Mouse (Mus musculus) right cerebral cortex, adult 2 months (tissue): ENCODE measurements around the gene Slc39a13.
A peak's percentile ranks its signal among the peaks of the same experiment; 100 is the strongest.

Source experiments
- DNase-seq, 2 experiments: peaks; one replicate each; pipeline ENCODE4 v3.0.0; 2021 to 2022; ENCODE audit warnings: low spot score in 2 of 2

Gene Slc39a13

GRCm38 (mm10) chr2:91090208-91090607, 20.0 kb upstream of the Slc39a13 start:
- peak; percentile 41 to 51 for DNase-seq

GRCm38 (mm10) chr2:91088987-91089386, 18.8 kb upstream of the Slc39a13 start:
- no peak for DNase-seq

- DNase-seq: no peak
Observed at GRCm38 (mm10) chr2:91087453-91087852, 17.2 kb upstream of the Slc39a13 start.

- DNase-seq: no peak
Observed at GRCm38 (mm10) chr2:91086392-91087237, 16.4 kb upstream of the Slc39a13 start.

DNA sequence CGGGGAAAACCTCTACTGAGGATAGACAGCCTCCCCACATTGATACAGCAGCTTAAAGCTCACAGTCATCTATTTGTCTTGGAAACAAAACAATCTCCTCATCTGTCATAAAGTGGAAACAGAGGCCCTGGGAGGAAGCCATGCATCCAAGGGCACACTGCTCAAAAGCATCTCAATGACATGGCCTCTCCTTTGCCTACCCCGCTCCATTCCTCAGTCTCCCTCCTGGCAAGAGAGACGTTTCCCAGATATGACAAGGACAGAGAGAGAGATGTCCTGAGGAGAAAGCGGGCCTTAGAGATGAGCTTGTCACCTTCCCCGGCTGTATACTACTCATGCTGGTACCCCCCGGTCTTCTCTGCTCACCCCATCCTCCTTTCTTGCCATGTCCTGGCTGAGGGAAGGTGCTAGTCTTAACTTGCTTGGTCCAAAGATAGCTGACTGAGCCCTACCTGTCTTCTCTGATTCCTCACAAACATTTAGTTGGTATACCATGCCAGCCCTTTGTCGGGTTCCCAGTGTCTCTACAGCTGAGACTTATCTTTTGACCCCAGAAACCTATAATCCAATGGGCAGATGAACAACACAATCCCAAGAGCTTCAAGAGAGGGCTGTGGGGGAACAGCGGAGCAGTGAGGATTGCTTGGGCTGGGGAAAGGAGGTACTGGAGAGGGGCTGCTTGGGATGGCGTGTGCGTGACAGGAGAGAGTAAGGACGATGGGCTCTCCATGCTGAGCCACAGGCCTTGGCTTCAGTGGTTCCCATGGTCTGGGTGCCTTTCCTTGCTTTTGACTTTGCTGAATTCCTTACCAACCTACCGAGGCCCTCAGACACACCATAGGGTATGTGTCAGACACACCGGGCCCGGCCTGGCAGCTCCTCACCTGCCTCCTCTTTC, 15.5 kb upstream of the Slc39a13 start:
- DNase-seq: no peak

GRCm38 (mm10) chr2:91084179-91084820, 14.1 kb upstream of the Slc39a13 start:
- DNase-seq: no peak

GRCm38 (mm10) chr2:91083366-91083940, 13.2 kb upstream of the Slc39a13 start:
- DNase-seq: no peak

GRCm38 (mm10) chr2:91082844-91083243, 12.6 kb upstream of the Slc39a13 start:
- no peak for DNase-seq

- no peak for DNase-seq
Observed at GRCm38 (mm10) chr2:91081775-91082695, 11.8 kb upstream of the Slc39a13 start, which contains the start of gene Spi1. Gene Spi1, plus strand, starts transcription at chr2:91082390.

DNA sequence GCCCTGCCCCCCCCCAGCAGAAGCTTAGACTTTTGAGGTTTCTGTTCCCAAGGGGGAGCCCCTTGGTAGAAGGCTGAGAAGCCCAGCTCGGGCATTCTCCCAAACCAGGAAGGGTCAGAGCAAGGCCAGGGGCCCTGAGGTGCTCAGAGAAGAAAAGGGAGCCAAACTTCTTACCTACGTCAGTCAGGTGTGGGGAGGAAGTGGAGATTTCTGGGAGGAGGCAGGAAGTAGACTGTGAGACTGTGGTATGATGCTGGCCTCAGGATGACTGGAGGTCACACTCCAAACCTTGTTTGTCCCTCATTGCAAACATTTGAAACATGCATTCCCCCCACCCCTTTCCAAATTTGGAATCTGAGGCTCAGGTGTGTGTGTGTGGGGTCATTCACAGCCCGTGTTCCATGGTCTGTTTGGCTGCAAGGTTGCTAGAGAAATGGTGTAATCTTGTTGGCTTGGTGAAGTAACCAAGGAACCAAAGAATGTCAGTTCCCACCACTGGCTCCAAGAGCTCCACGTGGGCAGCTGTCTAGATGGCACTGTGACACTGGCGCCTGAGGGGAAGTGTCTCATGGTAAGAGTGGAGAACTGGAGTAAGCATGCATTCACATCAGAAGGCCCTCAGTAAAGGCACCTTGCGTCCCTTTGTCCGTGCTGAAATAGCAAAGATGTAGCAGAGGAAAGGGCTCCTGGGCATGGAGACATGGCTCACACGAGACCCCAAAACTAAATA, 10.7 kb upstream of the Slc39a13 start:
- DNase-seq: no peak

GRCm38 (mm10) chr2:91079026-91079384, 8.8 kb upstream of the Slc39a13 start:
- no peak for DNase-seq

GRCm38 (mm10) chr2:91078314-91079025, 8.3 kb upstream of the Slc39a13 start:
- DNase-seq: no peak

GRCm38 (mm10) chr2:91077957-91078313, 7.7 kb upstream of the Slc39a13 start:
- DNase-seq: no peak

DNA sequence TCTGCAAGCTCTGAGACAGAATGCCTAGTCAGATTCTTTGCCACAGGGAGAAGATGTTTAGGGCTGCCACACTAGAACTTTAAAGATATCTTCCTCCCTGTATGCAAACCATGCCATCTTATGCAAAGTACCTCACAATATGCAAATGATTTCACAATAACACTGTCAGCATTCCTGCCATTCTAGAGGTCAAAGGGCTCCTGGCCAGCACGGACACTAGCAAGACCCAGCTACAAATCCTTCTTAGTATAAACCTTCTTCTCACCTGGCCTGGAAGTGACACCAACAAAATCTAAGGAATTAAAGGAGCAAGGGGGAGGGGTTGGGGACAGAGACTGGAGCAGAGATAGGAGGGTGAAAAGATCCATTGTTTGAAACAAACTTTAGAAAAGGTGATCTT, 1.9 kb upstream of the Slc39a13 start:
- no peak for DNase-seq

DNA sequence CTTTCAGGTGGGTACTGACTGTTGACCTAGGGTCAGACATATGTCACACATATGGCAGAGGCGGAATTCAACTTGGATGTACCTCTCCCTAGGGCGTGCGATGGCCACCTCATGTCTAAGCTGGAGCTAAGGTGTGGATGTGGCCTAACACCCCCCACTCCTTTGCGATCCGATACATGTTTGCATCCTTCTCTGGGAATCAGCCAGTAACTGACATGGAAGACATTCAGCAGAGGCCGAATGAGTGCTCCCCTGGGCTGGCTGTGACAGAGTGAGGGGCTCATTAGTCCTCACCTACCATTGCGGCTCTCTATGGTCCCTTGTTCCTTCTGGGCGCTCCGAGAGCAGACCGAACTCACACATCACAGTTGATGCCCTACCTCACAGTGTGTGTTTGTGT, 842 bp upstream of the Slc39a13 start:
- no peak for DNase-seq

DNA sequence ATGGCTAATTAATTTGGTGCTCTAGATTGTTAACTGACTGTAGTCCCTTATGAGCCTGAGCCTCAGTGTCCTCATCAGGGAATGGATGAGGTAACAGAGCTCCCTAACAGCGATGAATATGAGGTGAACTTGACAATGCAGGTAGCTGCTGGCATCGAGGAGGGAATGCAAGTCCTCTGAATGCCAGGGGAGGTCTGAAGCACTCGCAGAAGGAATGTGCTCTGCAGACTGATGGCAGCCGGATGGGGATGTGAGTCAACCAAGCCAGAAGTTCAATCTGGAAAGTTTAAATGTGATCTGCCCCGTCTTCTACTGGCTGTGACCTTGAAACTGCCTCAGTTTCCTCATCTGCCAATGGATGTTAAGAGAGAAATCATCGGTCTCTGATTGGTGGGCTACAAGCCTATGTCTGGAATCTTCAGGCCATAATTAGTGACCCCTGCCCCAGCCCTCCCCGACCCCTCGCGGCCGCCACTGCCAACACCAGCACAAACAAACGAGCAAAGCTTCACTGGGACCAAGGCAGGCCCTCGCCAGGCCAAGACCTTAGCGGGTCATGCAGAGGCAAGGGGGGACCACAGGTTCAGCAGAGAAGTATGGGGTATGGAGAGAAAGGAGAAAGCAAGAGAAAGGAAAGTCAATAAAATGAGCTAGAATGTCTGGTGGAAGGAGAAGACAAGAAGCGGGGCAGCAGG, 764 bp downstream of the Slc39a13 start:
- no peak for DNase-seq

DNA sequence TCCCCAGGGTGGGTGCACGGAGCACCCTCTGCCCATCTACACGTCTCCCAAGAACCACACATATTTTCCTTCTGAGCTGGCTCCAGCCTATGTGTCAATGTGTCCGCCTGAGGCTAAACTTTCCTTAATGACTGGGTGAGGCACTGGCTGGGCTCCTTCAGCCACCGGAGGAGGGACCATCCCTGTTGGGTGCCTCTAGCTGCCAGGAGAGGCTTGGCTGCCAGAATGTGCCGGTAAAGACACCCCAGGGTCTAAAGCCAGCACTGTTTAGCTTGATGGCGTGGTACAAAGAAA, 1.4 kb downstream of the Slc39a13 start:
- DNase-seq: no peak

GRCm38 (mm10) chr2:91068162-91068871, 1.9 kb downstream of the Slc39a13 start:
- no peak for DNase-seq
